ENCODE assay signal across 9 mouse cellular contexts in the genomic region with DNA sequence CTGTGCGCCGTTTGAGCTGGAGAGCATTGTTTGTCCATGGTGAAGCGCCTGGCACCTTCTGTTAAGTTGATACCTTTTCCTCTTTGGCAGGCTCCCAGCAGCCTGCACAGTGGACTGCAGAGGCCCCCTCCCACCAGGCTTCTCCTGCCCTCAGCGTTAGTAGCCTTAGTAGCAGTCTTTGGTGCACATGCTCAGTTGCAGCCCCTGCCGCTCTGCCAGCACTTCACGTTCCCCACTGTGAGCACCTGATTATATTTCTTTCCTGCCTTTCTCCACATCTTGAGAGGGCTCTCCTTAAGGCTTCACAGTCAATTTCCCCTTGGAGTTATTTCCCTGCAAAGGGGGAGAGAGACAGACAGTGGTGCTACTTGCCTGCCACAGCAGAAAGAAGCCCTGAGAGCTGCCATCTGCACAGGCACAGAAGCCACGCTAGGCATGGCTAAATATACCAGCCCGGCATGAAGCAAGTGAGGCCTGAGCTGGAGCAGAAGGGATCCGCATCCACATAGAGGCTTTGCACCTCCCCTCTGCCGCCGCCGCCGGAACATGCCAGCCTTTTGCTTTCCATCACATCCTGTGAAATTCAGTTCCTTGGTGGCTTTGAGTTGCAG.
DNase-seq lines count a peak whose midpoint lies in the region; ATAC-seq and TF ChIP-seq lines count a peak whose summit lies in the region.
"Had no signal": no experiment of that assay in that cellular context is flagged by ENCODE, and none has a peak within 500 bp of the region (broad histone marks: within the 10 kb centered on the region; RNA-seq: fewer than 3 reads in every experiment).

No protein-coding gene starts in this region.

- 0 out of 2 replicates have a peak, but pooled peaks cover 9% of the 10 kb centered on the region for H3K4me1 ChIP-seq in heart, postnatal 0 days (ENCODE audit: control insufficient read depth, insufficient read depth)
- H3K4me1 ChIP-seq in midbrain, embryonic 15.5 days, result no peaks in the 10 kb centered on the region
- no peaks in the 10 kb centered on the region for H3K4me1 ChIP-seq in kidney, adult 2 months (ENCODE audit: control insufficient read depth, insufficient read depth, low read length)

- intact Hi-C loops in heart, postnatal 25 days (cut with DNase I), result no loop called here

- no peak for DNase-seq in heart, postnatal 0 days (ENCODE audit: low spot score)
- DNase-seq in heart, postnatal 25 days (ENCODE audit: low spot score), result no peak
- DNase-seq in cerebellum, postnatal 10 days, result peak; percentile 75 to 77
- DNase-seq in layer of hippocampus, postnatal 36 days, result peak; percentile 23 to 37
- no peak for DNase-seq in testis, postnatal 10 days (ENCODE audit: low spot score)
- DNase-seq in embryo, embryonic 9.5 days (ENCODE audit: extremely low spot score), result no peak
- DNase-seq in kidney, adult 2 months, result no peak

- H3K9me3 ChIP-seq in heart, postnatal 0 days (replicated peaks; ENCODE audit: control insufficient read depth, low read length), result no peaks in the 10 kb centered on the region
- no peaks in the 10 kb centered on the region for H3K9me3 ChIP-seq in midbrain, embryonic 15.5 days

- 0 out of 2 replicates have a peak, but pooled peaks cover 9% of the 10 kb centered on the region for H3K36me3 ChIP-seq in heart, postnatal 0 days (replicated peaks; ENCODE audit: control insufficient read depth, insufficient read depth, low read length)
- no peaks in the 10 kb centered on the region for H3K36me3 ChIP-seq in midbrain, embryonic 15.5 days (replicated peaks)
- no peaks in the 10 kb centered on the region for H3K36me3 ChIP-seq in kidney, adult 2 months (ENCODE audit: control insufficient read depth, insufficient read depth, low read length)

- TF ChIP-seq CTCF in heart, postnatal 0 days (IDR thresholded peaks at IDR 0.05; ENCODE audit: low read depth), result no peak
- TF ChIP-seq CTCF in kidney, adult 2 months (conservative IDR thresholded peaks at IDR 0.05; ENCODE audit: insufficient read depth, insufficient read length, low read depth, low read length), result no peak

- no peaks in the 10 kb centered on the region for H3K27me3 ChIP-seq in heart, postnatal 0 days (ENCODE audit: control insufficient read depth, insufficient read depth, low read length)
- H3K27me3 ChIP-seq in midbrain, embryonic 15.5 days (replicated peaks), result no peaks in the 10 kb centered on the region
- no peaks in the 10 kb centered on the region for H3K27me3 ChIP-seq in kidney, adult 2 months (replicated peaks; ENCODE audit: control insufficient read depth, insufficient read depth, low read length)

- WGBS in heart, postnatal 0 days, result 45% methylated on average over 13 of the region's 13 CpGs
- WGBS in midbrain, embryonic 15.5 days, result 78% methylated on average over 13 of the region's 13 CpGs
- 81% methylated on average over 13 of the region's 13 CpGs for WGBS in kidney, adult 2 months

- H3K9ac ChIP-seq in heart, postnatal 0 days (replicated peaks; ENCODE audit: low read depth, low read length), result no peak overlapping the region
- no peak overlapping the region for H3K9ac ChIP-seq in midbrain, embryonic 15.5 days

- peak; percentile 66 for ATAC-seq in heart, postnatal 0 days (ENCODE audit: insufficient read depth, low read depth)
- ATAC-seq in midbrain, embryonic 15.5 days (replicated peaks), result no peak

- H3K4me3 ChIP-seq in heart, postnatal 0 days (ENCODE audit: low read depth, low read length), result no peak overlapping the region
- no peak overlapping the region for H3K4me3 ChIP-seq in midbrain, embryonic 15.5 days
- no peak overlapping the region for H3K4me3 ChIP-seq in kidney, adult 2 months (ENCODE audit: insufficient read depth, low read depth, low read length)
- H3K4me3 ChIP-seq: myocyte had no signal

- no peak for TF ChIP-seq POLR2A in kidney, adult 2 months (IDR thresholded peaks at IDR 0.05; ENCODE audit: low read depth, low read length)

- H3K4me2 ChIP-seq in heart, postnatal 0 days (ENCODE audit: low read depth, low read length), result no peak overlapping the region
- H3K4me2 ChIP-seq in midbrain, embryonic 15.5 days, result no peak overlapping the region

- peak overlapping the region; percentile 64 for H3K27ac ChIP-seq in heart, postnatal 0 days (ENCODE audit: low read depth)
- peak overlapping the region; percentile 53 for H3K27ac ChIP-seq in midbrain, embryonic 15.5 days
- H3K27ac ChIP-seq in kidney, adult 2 months (ENCODE audit: insufficient read depth, low read depth, low read length), result no peak overlapping the region

- TF ChIP-seq EP300 in heart, postnatal 0 days (IDR thresholded peaks at IDR 0.05; ENCODE audit: low read depth), result no peak

Comparison
In these comparisons a context has a peak if more than half of its experiments do, and no peak if none do; other contexts are left out.
1. DNase-seq: peak in cerebellum, postnatal 10 days (2 of 2) and layer of hippocampus, postnatal 36 days (2 of 2); none in heart, postnatal 0 days (single experiment), heart, postnatal 25 days (single experiment), testis, postnatal 10 days (single experiment), embryo, embryonic 9.5 days (single experiment) and kidney, adult 2 months (single experiment).